Mouse (Mus musculus): ENCODE data around the gene Ralgps1. TPM values are rescaled to one million over a fixed set of nuclear protein-coding genes. Genes with fewer than 3 reads are reported as not detected.
A peak's percentile ranks its signal among the peaks of the same experiment; 100 is the strongest.

The Ralgps1 gene
- 4.5 and 4.8 TPM in 2 replicates for polyA plus RNA-seq (2012; rRNA removed)

DNA sequence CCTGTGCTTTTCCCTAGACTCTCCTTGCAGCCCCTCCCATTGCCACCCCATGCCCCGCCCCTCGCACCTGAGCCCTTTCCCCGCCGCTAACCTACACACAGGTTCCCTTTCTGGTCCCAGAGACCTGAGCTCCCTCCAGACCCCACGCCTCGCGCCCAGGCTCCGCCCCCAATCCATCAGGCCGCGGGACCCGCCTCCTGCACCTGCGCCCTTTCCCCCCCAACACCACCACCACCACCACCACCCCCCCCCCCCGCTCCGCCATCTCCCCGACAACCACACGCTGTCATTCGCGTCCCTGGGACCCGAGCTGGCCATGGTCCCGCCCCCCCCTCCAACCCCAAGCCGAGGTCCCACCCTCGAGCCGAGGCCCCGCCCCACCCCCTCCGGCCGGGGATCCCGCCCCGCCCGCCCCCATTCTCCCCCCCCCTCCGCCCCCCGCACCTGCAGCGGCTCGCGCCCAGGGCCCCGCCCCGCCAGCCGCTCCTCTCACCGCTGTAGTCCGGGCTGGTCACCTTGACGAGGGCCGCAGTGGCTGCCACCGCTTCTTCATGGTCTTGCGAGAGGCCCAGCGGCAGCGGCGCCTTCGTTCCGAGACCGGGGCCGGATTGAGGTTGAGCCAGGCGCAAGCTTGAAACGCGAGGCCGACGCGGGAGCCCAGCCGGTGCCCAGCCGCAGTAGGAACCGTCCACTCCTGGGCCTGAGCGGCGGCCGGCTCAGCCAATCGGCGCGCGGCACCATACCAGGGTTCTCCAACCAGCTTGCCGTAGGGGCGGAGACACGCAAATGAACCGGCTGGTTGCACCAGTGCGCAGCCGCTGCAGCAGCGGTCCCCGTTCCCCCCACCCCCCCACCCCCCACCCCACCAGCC is at the start of gene Ralgps1:
Ralgps1 (minus strand) TSS at position 710 of the 871 bp plus-strand sequence.
- peak within 1 kb of the TSS; percentile 100 for H3K4me3 ChIP-seq (ENCODE audit: extremely low read depth, insufficient read depth, insufficient read length)
- peaks cover 2% of the 10 kb centered on the region; the same call in 1 of the 2 replicates for H3K4me1 ChIP-seq (ENCODE audit: control insufficient read depth, insufficient read depth, insufficient read length)
- H3K27me3 ChIP-seq (ENCODE audit: control insufficient read depth, insufficient read depth, low read length) = no peaks in the 10 kb centered on the region
- WGBS = 1% methylated on average over 60 of the region's 74 CpGs
- TF ChIP-seq CTCF (IDR thresholded peaks at IDR 0.05; ENCODE audit: extremely low read depth, insufficient read depth, insufficient read length, insufficient replicate concordance) (no peak), POLR2A (IDR thresholded peaks at IDR 0.05; ENCODE audit: low read depth, low read length) (no peak)
- no peaks in the 10 kb centered on the region; the same call in 1 of the 2 replicates for H3K36me3 ChIP-seq (ENCODE audit: control insufficient read depth, insufficient read depth, low read length)
- DNase-seq (ENCODE audit: low read depth in 1 of 2, low spot score in 2 of 2) = peak; percentile 81 to 96
- peak within 1 kb of the TSS; percentile 89 for H3K27ac ChIP-seq (ENCODE audit: insufficient read depth, low read length)

GRCm38 (mm10) chr2:33417454-33417853 is 46.2 kb upstream of the Ralgps1 start:
- Histone ChIP-seq H3K27me3 (ENCODE audit: control insufficient read depth, insufficient read depth, low read length) (no peaks in the 10 kb centered on the region), H3K4me1 (ENCODE audit: control insufficient read depth, insufficient read depth, insufficient read length) (no peaks in the 10 kb centered on the region), H3K4me3 (ENCODE audit: extremely low read depth, insufficient read depth, insufficient read length) (no peak overlapping the region), H3K27ac (ENCODE audit: insufficient read depth, low read length) (no peak overlapping the region), H3K36me3 (ENCODE audit: control insufficient read depth, insufficient read depth, low read length) (no peaks in the 10 kb centered on the region; the same call in 1 of the 2 replicates)
- no peak for DNase-seq (ENCODE audit: low read depth in 1 of 2, low spot score in 2 of 2)
- WGBS = 77% methylated on average over 4 of the region's 4 CpGs
- TF ChIP-seq POLR2A (IDR thresholded peaks at IDR 0.05; ENCODE audit: low read depth, low read length) = no peak
- no peak for TF ChIP-seq CTCF (IDR thresholded peaks at IDR 0.05; ENCODE audit: extremely low read depth, insufficient read depth, insufficient read length, insufficient replicate concordance)

DNA sequence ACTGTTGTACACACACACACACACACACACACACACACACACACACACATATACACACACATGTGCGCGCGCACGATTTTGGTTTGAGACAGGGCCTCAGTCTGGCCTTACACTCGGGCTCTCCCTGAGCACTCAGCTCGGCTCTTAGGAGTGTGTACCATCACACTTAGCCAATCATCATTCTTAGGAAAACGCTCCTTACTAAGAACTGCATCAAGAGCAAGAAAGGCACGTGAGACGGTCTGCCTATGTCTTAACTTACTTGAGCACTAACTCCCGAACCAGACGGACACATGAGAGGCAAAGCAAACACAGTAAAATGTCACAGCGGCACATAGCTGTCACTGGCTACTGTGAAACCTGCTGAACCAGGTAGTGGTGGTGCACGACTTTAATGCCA is 42.7 kb upstream of the Ralgps1 start:
- 90% methylated on average over 13 of the region's 13 CpGs for WGBS
- TF ChIP-seq POLR2A (IDR thresholded peaks at IDR 0.05; ENCODE audit: low read depth, low read length) (no peak), CTCF (IDR thresholded peaks at IDR 0.05; ENCODE audit: extremely low read depth, insufficient read depth, insufficient read length, insufficient replicate concordance) (no peak)
- Histone ChIP-seq H3K27me3 (ENCODE audit: control insufficient read depth, insufficient read depth, low read length) (no peaks in the 10 kb centered on the region), H3K36me3 (ENCODE audit: control insufficient read depth, insufficient read depth, low read length) (peaks cover 13% of the 10 kb centered on the region), H3K27ac (ENCODE audit: insufficient read depth, low read length) (no peak overlapping the region), H3K4me1 (ENCODE audit: control insufficient read depth, insufficient read depth, insufficient read length) (no peaks in the 10 kb centered on the region), H3K4me3 (ENCODE audit: extremely low read depth, insufficient read depth, insufficient read length) (no peak overlapping the region)
- DNase-seq (ENCODE audit: low read depth in 1 of 2, low spot score in 2 of 2) = no peak

DNA sequence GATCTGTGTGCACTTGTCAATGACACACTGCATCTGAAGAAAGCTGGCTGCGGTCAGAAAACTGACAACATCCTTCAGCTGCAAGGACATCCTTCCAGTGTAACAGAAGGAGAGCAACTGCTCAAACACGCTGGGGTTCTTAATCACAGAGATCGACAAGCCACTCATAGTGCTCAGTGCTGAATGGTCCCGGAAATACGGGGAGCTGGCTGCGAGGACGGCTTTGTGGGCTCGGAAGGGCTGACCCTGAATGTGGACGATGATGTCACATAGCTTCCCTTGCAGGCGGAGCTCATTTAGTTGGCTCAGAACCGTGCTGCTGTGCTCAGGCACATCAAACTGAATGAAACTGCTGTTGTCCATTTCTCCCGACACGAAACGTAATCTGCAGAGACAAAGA is 40.8 kb upstream of the Ralgps1 start:
- H3K27me3 ChIP-seq (ENCODE audit: control insufficient read depth, insufficient read depth, low read length) = no peaks in the 10 kb centered on the region
- TF ChIP-seq CTCF (IDR thresholded peaks at IDR 0.05; ENCODE audit: extremely low read depth, insufficient read depth, insufficient read length, insufficient replicate concordance) (no peak), POLR2A (IDR thresholded peaks at IDR 0.05; ENCODE audit: low read depth, low read length) (no peak)
- WGBS = 85% methylated on average over 14 of the region's 14 CpGs
- H3K36me3 ChIP-seq (ENCODE audit: control insufficient read depth, insufficient read depth, low read length) = peaks cover 13% of the 10 kb centered on the region
- H3K4me1 ChIP-seq (ENCODE audit: control insufficient read depth, insufficient read depth, insufficient read length) = no peaks in the 10 kb centered on the region
- H3K4me3 ChIP-seq (ENCODE audit: extremely low read depth, insufficient read depth, insufficient read length) = no peak overlapping the region
- H3K27ac ChIP-seq (ENCODE audit: insufficient read depth, low read length) = no peak overlapping the region
- no peak for DNase-seq (ENCODE audit: low read depth in 1 of 2, low spot score in 2 of 2)

DNA sequence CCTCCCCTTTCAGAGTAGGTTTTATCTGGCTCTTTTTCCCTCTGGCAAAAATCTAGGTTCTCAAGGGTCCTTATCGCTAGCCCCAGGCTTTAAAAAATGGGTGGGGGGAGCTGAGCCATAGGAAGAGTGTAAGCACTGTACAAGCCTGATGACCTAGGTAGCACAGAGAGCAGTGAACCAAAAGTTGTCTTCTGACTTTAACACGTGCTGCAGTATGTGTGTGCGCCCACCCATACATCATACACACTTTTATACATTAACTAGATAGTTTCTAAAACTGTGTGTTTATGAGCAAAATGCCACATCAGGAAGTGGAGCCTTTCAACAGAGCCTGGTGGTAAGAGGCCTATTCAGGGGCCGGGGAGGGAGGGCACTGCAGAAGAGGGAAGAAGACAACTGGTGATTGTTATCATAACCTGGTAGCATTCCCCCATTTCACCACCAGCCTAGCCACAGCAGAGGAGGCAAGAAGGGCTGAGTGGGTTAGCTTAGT is 32.3 kb upstream of the Ralgps1 start:
- H3K27ac ChIP-seq (ENCODE audit: insufficient read depth, low read length) = no peak overlapping the region
- TF ChIP-seq CTCF (IDR thresholded peaks at IDR 0.05; ENCODE audit: extremely low read depth, insufficient read depth, insufficient read length, insufficient replicate concordance) (no peak), POLR2A (IDR thresholded peaks at IDR 0.05; ENCODE audit: low read depth, low read length) (no peak)
- 36% methylated on average over 4 of the region's 4 CpGs for WGBS
- no peak overlapping the region for H3K4me3 ChIP-seq (ENCODE audit: extremely low read depth, insufficient read depth, insufficient read length)
- DNase-seq (ENCODE audit: low read depth in 1 of 2, low spot score in 2 of 2) = no peak
- H3K4me1 ChIP-seq (ENCODE audit: control insufficient read depth, insufficient read depth, insufficient read length) = peaks cover 3% of the 10 kb centered on the region; the same call in 1 of the 2 replicates
- H3K36me3 ChIP-seq (ENCODE audit: control insufficient read depth, insufficient read depth, low read length) = no peaks in the 10 kb centered on the region
- no peaks in the 10 kb centered on the region for H3K27me3 ChIP-seq (ENCODE audit: control insufficient read depth, insufficient read depth, low read length)

DNA sequence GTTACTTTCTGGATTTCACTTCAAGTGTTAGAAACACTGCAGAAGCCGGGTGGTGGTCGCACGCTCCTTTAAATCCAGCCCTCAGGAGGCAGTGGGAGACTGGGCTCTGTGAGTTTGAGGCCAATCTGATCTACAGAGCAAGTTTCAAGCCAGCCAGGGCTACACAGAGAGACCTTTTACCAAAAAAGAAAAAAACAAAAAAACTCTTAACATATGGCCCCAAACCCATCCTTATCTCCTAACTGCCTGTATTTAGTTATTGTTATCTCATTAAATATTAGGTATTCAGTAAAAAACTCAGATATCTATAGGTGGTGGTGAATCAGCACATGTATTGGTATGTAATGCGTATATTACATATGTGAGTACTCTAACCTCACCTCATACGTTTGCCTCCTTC is 31.4 kb upstream of the Ralgps1 start:
- no peaks in the 10 kb centered on the region for H3K27me3 ChIP-seq (ENCODE audit: control insufficient read depth, insufficient read depth, low read length)
- H3K27ac ChIP-seq (ENCODE audit: insufficient read depth, low read length) = no peak overlapping the region
- no peaks in the 10 kb centered on the region for H3K36me3 ChIP-seq (ENCODE audit: control insufficient read depth, insufficient read depth, low read length)
- WGBS = 73% methylated on average over 5 of the region's 5 CpGs
- TF ChIP-seq POLR2A (IDR thresholded peaks at IDR 0.05; ENCODE audit: low read depth, low read length) (no peak), CTCF (IDR thresholded peaks at IDR 0.05; ENCODE audit: extremely low read depth, insufficient read depth, insufficient read length, insufficient replicate concordance) (no peak)
- H3K4me1 ChIP-seq (ENCODE audit: control insufficient read depth, insufficient read depth, insufficient read length) = peaks cover 3% of the 10 kb centered on the region; the same call in 1 of the 2 replicates
- no peak for DNase-seq (ENCODE audit: low read depth in 1 of 2, low spot score in 2 of 2)
- H3K4me3 ChIP-seq (ENCODE audit: extremely low read depth, insufficient read depth, insufficient read length) = no peak overlapping the region

Data from spleen, adult 2 months (tissue).